Mouse (Mus musculus) CH12.LX (cell line): ENCODE measurements around the gene Prelid1.
A peak's percentile ranks its signal among the peaks of the same experiment; 100 is the strongest.

Experiments
- KAT2A ChIP-seq: IDR thresholded peaks from 2 replicates; pipeline ENCODE4 v1.6.1; 2012; ENCODE audit warnings: low read length, improper control_type of control experiment, inconsistent platforms; ENCODE audit not compliant: insufficient replicate concordance
- MAZ ChIP-seq: IDR thresholded peaks from 2 replicates; pipeline ENCODE4 v1.6.1; 2012; ENCODE audit warnings: low read depth, mild to moderate bottlenecking, inconsistent platforms, low read length, improper control_type of control experiment, moderate library complexity
- POLR2A ChIP-seq: IDR thresholded peaks from 2 replicates; pipeline ENCODE4 v1.6.1; 2011; ENCODE audit warnings: low read depth, mild to moderate bottlenecking, improper control_type of control experiment, low read length
- ZKSCAN1 ChIP-seq: IDR thresholded peaks from 2 replicates; pipeline ENCODE4 v1.6.1; 2012; ENCODE audit warnings: low read depth, inconsistent platforms, low read length, improper control_type of control experiment, borderline replicate concordance

- TF ChIP-seq MAZ (no peak), POLR2A (peak; percentile 48), ZKSCAN1 (no peak), KAT2A (no peak)
These were observed 19.0 kb downstream of the Prelid1 start for GRCm38 (mm10) chr13:55339259-55339658.
